Mouse (Mus musculus): ENCODE data around the gene Olfr331. TPM values are rescaled to one million over a fixed set of nuclear protein-coding genes. Genes with fewer than 3 reads are reported as not detected.
"Not testable (repeated sequence)": the region's sequence is repeated elsewhere in the genome, so short reads cannot be mapped to it uniquely, and the experiment has no call there.

Gene Olfr331
- polyA plus RNA-seq (2012; fragmentation: generic; extraction: Trizol) = not detected
- long read RNA-seq, experiment 1 = 0 reads
- long read RNA-seq, experiment 2 = 0 reads

DNA sequence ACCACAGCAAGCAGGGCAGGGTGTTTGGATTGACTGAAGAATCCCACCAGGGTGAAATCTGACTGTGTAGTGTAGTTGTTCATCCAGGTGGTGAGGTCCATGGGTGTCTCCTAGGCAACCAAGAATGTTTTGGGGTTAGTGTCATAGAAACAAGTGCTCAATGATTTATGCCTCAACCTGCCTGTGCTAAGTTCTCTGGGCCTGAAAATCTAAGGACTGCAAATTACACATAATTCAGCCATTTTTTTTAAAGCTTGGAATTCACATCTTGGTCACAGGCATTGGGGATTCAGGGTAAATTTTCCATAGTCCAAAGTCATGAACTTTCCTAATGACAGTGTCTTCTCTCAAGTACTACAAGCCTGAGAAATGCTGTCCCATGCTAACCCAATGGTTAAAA lies at the start of gene Olfr331:
Gene Olfr331, minus strand, starts transcription at position 101 of the 400 bp plus-strand sequence.
- not testable (repeated sequence) for H3K79me3 ChIP-seq (ENCODE audit: low read depth); H3K36me3 ChIP-seq (ENCODE audit: control insufficient read depth, insufficient read depth); H3K4me3 ChIP-seq (ENCODE audit: insufficient read depth, poor library complexity, severe bottlenecking); H3K79me2 ChIP-seq (ENCODE audit: control insufficient read depth, insufficient read depth); H3K27me3 ChIP-seq (ENCODE audit: control insufficient read depth, insufficient read depth, insufficient read length); H3ac ChIP-seq (ENCODE audit: control insufficient read depth, insufficient read length, low read depth)

GRCm38 (mm10) chr11:58546322-58546721 lies 44.0 kb upstream of the Olfr331 start, which contains the start of gene Olfr329-ps:
Gene Olfr329-ps (minus strand): TSS chr11:58546422.
- Histone ChIP-seq H3K4me3 (ENCODE audit: insufficient read depth, poor library complexity, severe bottlenecking) (no peak within 1 kb of the TSS), H3ac (ENCODE audit: control insufficient read depth, insufficient read length, low read depth) (no peak within 1 kb of the TSS), H3K36me3 (ENCODE audit: control insufficient read depth, insufficient read depth) (no peaks in the 10 kb centered on the region), H3K79me2 (ENCODE audit: control insufficient read depth, insufficient read depth) (no peaks in the 10 kb centered on the region), H3K79me3 (ENCODE audit: low read depth) (no peaks in the 10 kb centered on the region), H3K27me3 (ENCODE audit: control insufficient read depth, insufficient read depth, insufficient read length) (no peaks in the 10 kb centered on the region)
- no peak for TF ChIP-seq CEBPB (IDR thresholded peaks at IDR 0.05; ENCODE audit: low read depth)
- no peak for TF ChIP-seq MYOG (IDR thresholded peaks at IDR 0.05; ENCODE audit: control insufficient read depth, extremely low read depth, insufficient read length)
- TF ChIP-seq MAX (IDR thresholded peaks at IDR 0.05) = no peak
- TF ChIP-seq USF1 (IDR thresholded peaks at IDR 0.05; ENCODE audit: low read depth) = no peak
- no peak for TF ChIP-seq CTCF (IDR thresholded peaks at IDR 0.05; ENCODE audit: control insufficient read depth, insufficient read depth, insufficient read length)
- TF ChIP-seq FOSL1 (IDR thresholded peaks at IDR 0.05; ENCODE audit: insufficient read depth, low read length, poor library complexity, severe bottlenecking) = no peak
- TF ChIP-seq MYOD1 (IDR thresholded peaks at IDR 0.05; ENCODE audit: control insufficient read depth, insufficient read length, low read depth) = no peak

DNA sequence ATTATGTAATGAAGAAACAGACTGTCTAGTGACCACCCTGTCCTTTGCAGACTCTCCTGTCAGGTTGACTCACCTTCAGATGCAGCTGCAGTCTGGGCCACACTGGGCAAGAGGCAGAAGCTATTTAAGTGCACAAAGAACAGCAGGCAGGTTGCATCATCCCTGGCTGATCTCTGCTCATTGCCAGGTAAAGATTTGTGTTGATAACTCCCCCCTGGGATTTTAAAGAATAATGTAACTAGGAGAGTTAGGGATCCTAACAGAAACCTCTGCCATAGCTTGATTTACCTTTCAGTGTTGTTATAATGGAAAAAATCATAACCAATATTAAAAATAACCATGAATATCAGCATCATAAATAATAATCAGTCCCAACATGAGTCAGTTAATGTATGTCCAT lies 32.4 kb upstream of the Olfr331 start, which contains the start of gene Olfr330:
Gene Olfr330, minus strand, starts transcription at position 101 of the 400 bp plus-strand sequence.
- not testable (repeated sequence) for H3K36me3 ChIP-seq (ENCODE audit: control insufficient read depth, insufficient read depth); H3K79me2 ChIP-seq (ENCODE audit: control insufficient read depth, insufficient read depth); H3K27me3 ChIP-seq (ENCODE audit: control insufficient read depth, insufficient read depth, insufficient read length); H3K4me3 ChIP-seq (ENCODE audit: insufficient read depth, poor library complexity, severe bottlenecking); H3K79me3 ChIP-seq (ENCODE audit: low read depth); H3ac ChIP-seq (ENCODE audit: control insufficient read depth, insufficient read length, low read depth)

- H3K4me3 ChIP-seq (ENCODE audit: insufficient read depth, poor library complexity, severe bottlenecking); H3K79me3 ChIP-seq (ENCODE audit: low read depth); H3K27me3 ChIP-seq (ENCODE audit: control insufficient read depth, insufficient read depth, insufficient read length); H3K79me2 ChIP-seq (ENCODE audit: control insufficient read depth, insufficient read depth); H3ac ChIP-seq (ENCODE audit: control insufficient read depth, insufficient read length, low read depth); H3K36me3 ChIP-seq (ENCODE audit: control insufficient read depth, insufficient read depth): not testable (repeated sequence)
These were observed 17.4 kb upstream of the Olfr331 start for GRCm38 (mm10) chr11:58519756-58520155.

DNA sequence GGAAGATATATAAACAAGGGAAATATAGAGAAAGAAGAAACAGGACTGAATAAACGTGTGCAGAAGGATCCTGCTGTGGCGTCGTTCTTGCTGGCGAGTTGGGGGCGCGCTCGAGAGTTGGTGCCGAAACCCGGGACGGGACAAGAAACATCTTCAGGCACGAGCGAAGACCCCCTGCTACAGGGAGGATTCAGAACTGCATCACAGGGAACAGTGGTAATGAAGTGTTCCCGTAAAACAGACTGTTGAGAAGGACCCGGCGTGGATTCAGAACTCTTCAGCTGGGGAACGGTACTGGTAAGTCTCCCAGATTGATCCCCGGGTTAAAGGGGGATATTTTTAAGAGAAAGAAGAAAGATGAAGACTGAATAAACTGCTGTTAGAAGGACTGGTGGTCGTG lies 16.5 kb upstream of the Olfr331 start:
- H3K36me3 ChIP-seq (ENCODE audit: control insufficient read depth, insufficient read depth); H3K27me3 ChIP-seq (ENCODE audit: control insufficient read depth, insufficient read depth, insufficient read length); H3ac ChIP-seq (ENCODE audit: control insufficient read depth, insufficient read length, low read depth); H3K79me3 ChIP-seq (ENCODE audit: low read depth); H3K79me2 ChIP-seq (ENCODE audit: control insufficient read depth, insufficient read depth); H3K4me3 ChIP-seq (ENCODE audit: insufficient read depth, poor library complexity, severe bottlenecking): not testable (repeated sequence)

GRCm38 (mm10) chr11:58509058-58509457 lies 6.7 kb upstream of the Olfr331 start:
- not testable (repeated sequence) for H3K4me3 ChIP-seq (ENCODE audit: insufficient read depth, poor library complexity, severe bottlenecking)

GRCm38 (mm10) chr11:58499290-58499689 lies 3.1 kb downstream of the Olfr331 start:
- H3K79me3 ChIP-seq (ENCODE audit: low read depth) = no peaks in the 10 kb centered on the region
- no peaks in the 10 kb centered on the region for H3K79me2 ChIP-seq (ENCODE audit: control insufficient read depth, insufficient read depth)
- H3ac ChIP-seq (ENCODE audit: control insufficient read depth, insufficient read length, low read depth) = no peak overlapping the region
- no peaks in the 10 kb centered on the region for H3K27me3 ChIP-seq (ENCODE audit: control insufficient read depth, insufficient read depth, insufficient read length)
- TF ChIP-seq CTCF (IDR thresholded peaks at IDR 0.05; ENCODE audit: control insufficient read depth, insufficient read depth, insufficient read length) = no peak
- TF ChIP-seq MYOD1 (IDR thresholded peaks at IDR 0.05; ENCODE audit: control insufficient read depth, insufficient read length, low read depth) = no peak
- no peak for TF ChIP-seq CEBPB (IDR thresholded peaks at IDR 0.05; ENCODE audit: low read depth)
- TF ChIP-seq USF1 (IDR thresholded peaks at IDR 0.05; ENCODE audit: low read depth) = no peak
- no peak for TF ChIP-seq MYOG (IDR thresholded peaks at IDR 0.05; ENCODE audit: control insufficient read depth, extremely low read depth, insufficient read length)
- no peak for TF ChIP-seq FOSL1 (IDR thresholded peaks at IDR 0.05; ENCODE audit: insufficient read depth, low read length, poor library complexity, severe bottlenecking)
- H3K36me3 ChIP-seq (ENCODE audit: control insufficient read depth, insufficient read depth) = no peaks in the 10 kb centered on the region
- no peak overlapping the region for H3K4me3 ChIP-seq (ENCODE audit: insufficient read depth, poor library complexity, severe bottlenecking)

More at GRCm38 (mm10) chr11:58509058-58509457, 6.7 kb upstream of the Olfr331 start:
- not testable (repeated sequence) for H3ac ChIP-seq (ENCODE audit: control insufficient read depth, insufficient read length, low read depth); H3K36me3 ChIP-seq (ENCODE audit: control insufficient read depth, insufficient read depth); H3K27me3 ChIP-seq (ENCODE audit: control insufficient read depth, insufficient read depth, insufficient read length); H3K79me3 ChIP-seq (ENCODE audit: low read depth); H3K79me2 ChIP-seq (ENCODE audit: control insufficient read depth, insufficient read depth)
